Mouse (Mus musculus) heart, embryonic 11.5 days (tissue): ENCODE measurements around the gene S100pbp. TPM values are rescaled to one million over a fixed set of nuclear protein-coding genes. Genes with fewer than 3 reads are reported as not detected.

Source experiments
- ATAC-seq: fragments of 200-750 bp; cut with Nextera tagmentation; replicated peaks from 2 replicates; pipeline ENCODE4 v1.8.0; 2017; ENCODE audit warnings: moderate library complexity; ENCODE audit not compliant: insufficient number of reproducible peaks, low FRiP score, low TSS enrichment
- H3K27ac ChIP-seq: fragments of 300-500 bp; sonication (generic); 2 replicates; pipeline ENCODE4 v1.5.1; 2014; ENCODE audit warnings: mild to moderate bottlenecking, low read depth, low read length
- H3K27me3 ChIP-seq: fragments of 300-500 bp; sonication (generic); 2 replicates; pipeline ENCODE4 v1.6.1; 2014; ENCODE audit warnings: mild to moderate bottlenecking, low read length, mixed read lengths; ENCODE audit not compliant: control insufficient read depth, insufficient read depth
- H3K36me3 ChIP-seq: fragments of 300-500 bp; sonication (generic); 2 replicates; pipeline ENCODE4 v1.6.1; 2014; ENCODE audit warnings: mild to moderate bottlenecking, low read length, moderate library complexity, mixed read lengths; ENCODE audit not compliant: control insufficient read depth, insufficient read depth
- H3K4me1 ChIP-seq: fragments of 300-500 bp; sonication (generic); 2 replicates; pipeline ENCODE4 v1.6.1; 2014; ENCODE audit warnings: low read length; ENCODE audit not compliant: control insufficient read depth, insufficient read depth
- H3K4me2 ChIP-seq: fragments of 300-500 bp; sonication (generic); 2 replicates; pipeline ENCODE4 v1.6.1; 2014; ENCODE audit warnings: mild to moderate bottlenecking, moderate library complexity
- H3K4me3 ChIP-seq: fragments of 300-500 bp; sonication (generic); 2 replicates; pipeline ENCODE4 v1.5.1; 2014; ENCODE audit warnings: low read depth, low read length
- H3K9ac ChIP-seq: fragments of 300-500 bp; sonication (generic); 2 replicates; pipeline ENCODE4 v1.6.1; 2014; ENCODE audit warnings: mild to moderate bottlenecking, low read depth, low read length, moderate library complexity
- H3K9me3 ChIP-seq: fragments of 300-500 bp; sonication (generic); replicated peaks from 2 replicates; pipeline ENCODE4 v1.6.1; 2016; ENCODE audit warnings: low read length; ENCODE audit not compliant: control insufficient read depth
- WGBS: fragments of 180-500 bp; shearing (Covaris S2); extraction: QIAGEN DNeasy Blood & Tissue Kit; methylation state at CpG from one replicate; pipeline ENCODE4 v1.1.7; 2014; ENCODE audit not compliant: insufficient replicate concordance; 5-methylcytosine and 5-hydroxymethylcytosine counted together
- polyA plus RNA-seq: library from polyadenylated mRNA; unstranded; fragments of >200 nt; fragmentation: Nextera tagmentation; extraction: Ambion mirVana; gene quantifications from 2 replicates; pipeline ENCODE4 v1.2.1, GENCODE M21; 2014

S100pbp gene
- polyA plus RNA-seq, 1 experiment from 2014 or later, result 18.7 TPM

GRCm38 (mm10) chr4:129179560-129179959 lies 10.0 kb downstream of the S100pbp start:
- Histone ChIP-seq H3K27ac (no peak overlapping the region), H3K9me3 (no peaks in the 10 kb centered on the region), H3K4me1 (no peaks in the 10 kb centered on the region), H3K36me3 (peaks cover 12% of the 10 kb centered on the region; the same call in 1 of the 2 replicates), H3K4me2 (no peak overlapping the region), H3K4me3 (no peak overlapping the region), H3K27me3 (no peaks in the 10 kb centered on the region), H3K9ac (no peak overlapping the region)
- 78% methylated on average over 1 of the region's 1 CpGs for WGBS
- ATAC-seq, result no peak

GRCm38 (mm10) chr4:129172529-129172928 lies 17.0 kb downstream of the S100pbp start:
- H3K9ac ChIP-seq, result no peak overlapping the region

GRCm38 (mm10) chr4:129161581-129162255 lies 27.8 kb downstream of the S100pbp start:
- peaks cover 10% of the 10 kb centered on the region for H3K4me1 ChIP-seq
- no peak for ATAC-seq
- H3K36me3 ChIP-seq, result peaks cover 6% of the 10 kb centered on the region
- no peaks in the 10 kb centered on the region for H3K27me3 ChIP-seq
- no peak overlapping the region for H3K27ac ChIP-seq
- no peaks in the 10 kb centered on the region; the same call in 1 of the 2 replicates for H3K9me3 ChIP-seq
- H3K9ac ChIP-seq, result no peak overlapping the region
- 83% methylated on average over 4 of the region's 4 CpGs for whole genome bisulfite sequencing
- H3K4me2 ChIP-seq, result no peak overlapping the region
- no peak overlapping the region for H3K4me3 ChIP-seq

More at GRCm38 (mm10) chr4:129172529-129172928, 17.0 kb downstream of the S100pbp start:
- peaks cover 25% of the 10 kb centered on the region for H3K36me3 ChIP-seq
- 69% methylated on average over 1 of the region's 1 CpGs for WGBS
- ATAC-seq, result no peak
- no peak overlapping the region for H3K4me2 ChIP-seq
- no peak overlapping the region for H3K4me3 ChIP-seq
- H3K27ac ChIP-seq, result no peak overlapping the region
- H3K27me3 ChIP-seq, result no peaks in the 10 kb centered on the region
- no peaks in the 10 kb centered on the region for H3K4me1 ChIP-seq
- H3K9me3 ChIP-seq, result no peaks in the 10 kb centered on the region

GRCm38 (mm10) chr4:129161076-129161475 lies 28.5 kb downstream of the S100pbp start:
- Histone ChIP-seq H3K27ac (no peak overlapping the region), H3K27me3 (no peaks in the 10 kb centered on the region), H3K4me1 (peaks cover 10% of the 10 kb centered on the region), H3K36me3 (peaks cover 6% of the 10 kb centered on the region), H3K4me3 (no peak overlapping the region), H3K9ac (no peak overlapping the region), H3K9me3 (no peaks in the 10 kb centered on the region; the same call in 1 of the 2 replicates), H3K4me2 (no peak overlapping the region)
- ATAC-seq, result no peak
- 97% methylated on average over 1 of the region's 1 CpGs for WGBS

GRCm38 (mm10) chr4:129158549-129158948 lies 31.0 kb downstream of the S100pbp start:
- Histone ChIP-seq H3K4me1 (peaks cover 10% of the 10 kb centered on the region), H3K27ac (no peak overlapping the region), H3K4me2 (no peak overlapping the region), H3K36me3 (peaks cover 8% of the 10 kb centered on the region), H3K4me3 (no peak overlapping the region), H3K9ac (no peak overlapping the region), H3K9me3 (no peaks in the 10 kb centered on the region), H3K27me3 (no peaks in the 10 kb centered on the region)
- WGBS, result 26% methylated on average over 3 of the region's 3 CpGs
- ATAC-seq, result no peak

- Histone ChIP-seq H3K4me1 (peaks cover 10% of the 10 kb centered on the region), H3K36me3 (peaks cover 11% of the 10 kb centered on the region), H3K4me2 (no peak overlapping the region), H3K9me3 (no peaks in the 10 kb centered on the region), H3K9ac (no peak overlapping the region), H3K4me3 (no peak overlapping the region), H3K27ac (no peak overlapping the region), H3K27me3 (no peaks in the 10 kb centered on the region)
- no peak for ATAC-seq
- 88% methylated on average over 5 of the region's 5 CpGs for WGBS
These were observed 32.0 kb downstream of the S100pbp start for GRCm38 (mm10) chr4:129157541-129157940.

GRCm38 (mm10) chr4:129151276-129151811 lies 38.2 kb downstream of the S100pbp start:
- 0 out of 2 replicates have a peak, but pooled peaks cover 5% of the 10 kb centered on the region for H3K4me1 ChIP-seq
- H3K4me3 ChIP-seq, result no peak overlapping the region
- no peak overlapping the region for H3K4me2 ChIP-seq
- no peak overlapping the region for H3K27ac ChIP-seq
- 92% methylated on average over 4 of the region's 4 CpGs for WGBS
- H3K9me3 ChIP-seq, result no peaks in the 10 kb centered on the region
- no peaks in the 10 kb centered on the region for H3K27me3 ChIP-seq
- no peak overlapping the region for H3K9ac ChIP-seq
- ATAC-seq, result no peak
- peaks cover 24% of the 10 kb centered on the region for H3K36me3 ChIP-seq

GRCm38 (mm10) chr4:129149321-129149720 lies 40.2 kb downstream of the S100pbp start:
- 89% methylated on average over 1 of the region's 1 CpGs for WGBS
- Histone ChIP-seq H3K36me3 (peaks cover 20% of the 10 kb centered on the region), H3K9me3 (no peaks in the 10 kb centered on the region), H3K9ac (no peak overlapping the region), H3K4me2 (no peak overlapping the region), H3K4me3 (no peak overlapping the region), H3K27ac (no peak overlapping the region), H3K4me1 (peaks cover 13% of the 10 kb centered on the region), H3K27me3 (no peaks in the 10 kb centered on the region)
- no peak for ATAC-seq
